Mouse (Mus musculus) C3H10T1/2 (cell line): ENCODE data around the gene Ugt1a7c. TPM values are rescaled to one million over a fixed set of nuclear protein-coding genes. Genes with fewer than 3 reads are reported as not detected.

ENCODE experiments used
- polyA plus RNA-seq, 2 experiments: library from polyadenylated mRNA; unstranded; fragments of >200 nt; fragmentation: generic; extraction: Trizol; gene quantifications; one replicate each; pipeline ENCODE4 v1.2.1; 2012; ENCODE audit warnings: missing spikeins in 2 of 2

Gene Ugt1a7c
- 1 to 10 TPM in 1 of 2 experiments, under 1 TPM in 1; 0.27 to 3.9 TPM for polyA plus RNA-seq

DNA sequence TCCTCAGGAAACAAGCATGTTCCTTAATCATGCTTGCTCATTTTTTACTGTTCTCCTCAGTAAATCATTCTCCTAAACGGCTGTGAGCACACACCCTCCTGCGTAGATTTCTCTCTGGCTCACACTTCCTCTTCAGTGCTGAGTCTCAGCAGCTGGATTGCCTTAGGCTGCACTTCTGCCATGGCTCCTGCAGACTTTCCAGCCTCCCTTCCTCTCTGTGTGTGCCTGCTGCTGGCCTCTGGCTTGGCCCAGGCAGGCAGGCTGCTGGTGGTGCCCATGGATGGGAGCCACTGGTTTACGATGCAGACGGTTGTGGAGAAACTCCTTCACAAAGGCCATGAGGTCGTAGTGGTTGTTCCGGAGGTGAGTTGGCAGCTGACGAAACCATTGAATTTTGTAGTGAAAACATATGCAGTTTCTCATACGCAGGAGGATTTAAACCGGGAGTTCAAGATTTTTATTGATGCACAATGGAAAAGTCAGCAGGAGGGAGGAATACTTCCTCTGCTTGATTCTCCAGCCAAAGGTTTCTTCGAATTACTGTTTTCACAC, at the start of gene Ugt1a7c:
Gene Ugt1a7c (plus strand): TSS at position 122 of the 552 bp plus-strand sequence.

DNA sequence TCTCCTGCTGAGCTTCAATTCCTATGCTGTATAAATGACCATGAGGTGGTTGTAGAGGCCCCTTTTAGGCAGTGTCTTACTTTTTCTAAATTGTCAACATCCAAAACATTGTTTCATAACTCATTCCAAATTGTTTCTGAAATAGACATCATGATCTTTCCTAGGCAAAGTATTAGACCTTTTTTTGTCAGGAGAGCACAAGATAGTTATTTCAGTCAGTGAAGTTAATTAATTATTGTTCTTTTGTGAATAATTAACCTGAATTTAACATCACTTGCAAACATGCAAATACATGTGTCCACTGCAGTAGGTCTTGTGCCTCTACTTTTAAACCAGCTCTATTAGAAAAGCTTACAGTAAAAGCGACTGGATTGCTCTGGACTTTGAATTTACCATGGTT, 39.8 kb upstream of the Ugt1a7c start, which contains the start of gene Ugt1a10:
Gene Ugt1a10 (plus strand): TSS at position 301 of the 400 bp plus-strand sequence.

DNA sequence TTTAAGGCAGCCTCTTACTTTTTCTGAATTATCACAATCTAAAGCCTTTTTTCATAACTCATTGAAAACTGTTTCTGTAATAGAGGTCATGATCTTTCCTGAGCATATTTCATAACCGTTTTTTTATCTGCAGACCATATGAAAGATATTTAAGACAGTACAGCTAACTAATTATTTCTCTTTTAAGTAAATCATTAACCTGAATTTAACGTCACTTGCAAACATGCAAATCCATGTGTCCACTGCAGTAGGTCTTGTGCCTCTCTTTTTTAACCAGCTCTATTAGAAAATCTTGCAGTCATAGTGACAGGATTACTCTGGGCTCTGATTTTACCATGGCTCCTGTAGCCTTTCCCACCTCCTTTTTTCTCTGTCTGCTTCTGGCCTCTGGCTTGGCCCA, 24.4 kb upstream of the Ugt1a7c start, which contains the start of gene Ugt1a9:
Gene Ugt1a9 (plus strand): TSS at position 306 of the 400 bp plus-strand sequence.

DNA sequence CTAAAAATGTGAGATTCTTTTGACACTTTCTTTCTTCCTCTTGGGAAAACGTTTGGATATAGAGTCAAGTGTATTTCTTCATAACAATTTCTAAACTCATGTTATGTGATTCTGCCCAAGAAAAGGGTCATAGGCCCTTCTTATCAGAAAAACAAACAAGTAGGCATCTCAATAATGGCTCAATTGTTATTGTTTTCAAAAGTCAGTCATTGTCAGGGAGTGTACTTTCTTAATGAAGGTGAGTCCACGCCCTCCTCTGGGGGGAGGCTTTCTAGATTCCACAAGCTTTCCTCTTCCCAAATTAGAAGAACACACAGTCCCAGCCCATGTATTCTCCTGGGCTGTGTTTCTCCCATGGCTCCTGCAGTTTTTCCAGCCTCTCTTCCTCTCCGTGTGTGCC, 7.3 kb upstream of the Ugt1a7c start, which contains the start of gene Ugt1a8:
Gene Ugt1a8 (plus strand): TSS at position 301 of the 400 bp plus-strand sequence.

DNA sequence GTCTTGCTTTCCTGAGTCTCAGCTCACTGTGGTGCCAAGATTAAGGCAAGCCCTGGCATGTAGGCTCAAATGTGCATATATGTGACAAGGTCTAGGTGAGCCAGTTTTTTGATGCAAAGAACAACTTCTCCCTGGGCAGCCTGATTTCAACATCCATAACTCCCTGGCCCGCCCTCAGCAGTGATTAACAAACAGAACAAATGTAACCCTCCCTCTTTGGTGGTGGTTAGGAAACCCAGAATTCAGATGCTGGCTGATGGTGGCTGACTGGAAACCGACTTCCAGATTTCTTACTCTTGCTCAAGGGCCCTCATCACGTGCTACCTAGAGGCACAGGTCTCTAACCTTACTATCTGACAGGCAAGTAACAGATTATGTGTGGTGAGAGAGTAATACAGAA, 8.2 kb downstream of the Ugt1a7c start, which contains the start of gene Ugt1a6b:
Gene Ugt1a6b (plus strand): TSS at position 234 of the 400 bp plus-strand sequence.

DNA sequence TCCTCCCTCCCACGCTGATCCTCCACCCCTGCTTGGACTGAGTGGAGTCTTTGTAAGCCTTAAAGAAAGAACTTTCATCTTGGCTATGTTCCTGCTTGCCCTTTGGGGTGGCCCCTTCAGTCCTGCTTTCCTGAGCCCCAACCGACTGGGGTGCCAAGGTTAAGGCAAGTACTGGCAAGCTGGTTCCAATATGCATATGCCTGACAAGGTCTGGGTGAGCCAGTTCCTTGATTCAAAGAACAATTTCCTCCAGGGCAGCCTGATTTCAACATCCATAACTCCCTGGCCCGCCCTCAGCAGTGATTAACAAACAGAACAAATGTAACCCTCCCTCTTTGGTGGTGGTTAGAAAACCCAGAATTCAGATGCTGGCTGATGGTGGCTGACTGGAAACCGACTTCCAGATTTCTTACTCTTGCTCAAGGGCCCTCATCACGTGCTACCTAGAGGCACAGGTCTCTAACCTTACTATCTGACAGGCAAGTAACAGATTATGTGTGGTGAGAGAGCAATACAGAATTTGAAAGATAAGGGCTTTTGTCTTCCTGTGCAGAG, 39.7 kb downstream of the Ugt1a7c start, which contains the start of gene Ugt1a6a:
Gene Ugt1a6a (plus strand): TSS at position 353 of the 555 bp plus-strand sequence.

DNA sequence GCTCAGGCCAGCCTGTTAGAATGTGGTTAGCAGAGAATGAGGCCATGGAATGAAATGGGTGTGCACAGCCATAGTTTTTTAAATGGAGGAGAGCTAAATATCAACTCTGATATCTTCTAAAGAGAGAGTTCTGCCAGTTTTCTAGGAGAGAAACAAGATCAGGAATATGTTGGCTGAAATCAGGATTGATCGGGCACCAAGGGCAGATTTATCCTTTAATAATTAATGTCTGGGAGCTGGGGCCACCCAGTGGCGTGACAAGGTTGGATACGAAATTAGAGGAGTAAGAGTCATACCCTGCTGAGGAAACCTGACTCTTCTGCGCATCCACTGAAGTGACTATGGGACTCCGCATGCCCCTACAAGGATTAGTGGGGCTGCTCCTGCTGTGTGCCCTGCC, 70.8 kb downstream of the Ugt1a7c start, which contains the start of gene Ugt1a5:
Gene Ugt1a5 (plus strand): TSS at position 302 of the 400 bp plus-strand sequence.

DNA sequence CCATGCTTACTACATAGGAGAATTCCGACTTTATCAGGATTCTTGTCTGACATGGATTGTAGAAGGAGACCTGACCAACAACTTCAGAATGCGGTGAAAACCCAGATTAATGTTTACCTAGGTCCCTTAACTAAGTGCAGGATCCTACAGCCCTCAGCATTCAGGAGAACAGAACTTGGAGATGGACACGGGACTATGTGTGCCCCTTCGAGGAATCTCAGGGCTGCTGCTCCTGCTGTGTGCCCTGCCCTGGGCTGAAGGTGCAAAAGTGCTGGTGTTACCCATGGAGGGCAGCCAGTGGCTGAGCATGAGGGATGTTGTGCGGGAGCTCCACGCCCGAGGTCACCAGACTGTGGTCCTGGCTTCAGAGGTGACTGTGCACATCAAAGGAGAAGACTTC, 105.6 kb downstream of the Ugt1a7c start, which contains the start of gene Ugt1a2:
Gene Ugt1a2 (plus strand): TSS at position 146 of the 400 bp plus-strand sequence.

DNA sequence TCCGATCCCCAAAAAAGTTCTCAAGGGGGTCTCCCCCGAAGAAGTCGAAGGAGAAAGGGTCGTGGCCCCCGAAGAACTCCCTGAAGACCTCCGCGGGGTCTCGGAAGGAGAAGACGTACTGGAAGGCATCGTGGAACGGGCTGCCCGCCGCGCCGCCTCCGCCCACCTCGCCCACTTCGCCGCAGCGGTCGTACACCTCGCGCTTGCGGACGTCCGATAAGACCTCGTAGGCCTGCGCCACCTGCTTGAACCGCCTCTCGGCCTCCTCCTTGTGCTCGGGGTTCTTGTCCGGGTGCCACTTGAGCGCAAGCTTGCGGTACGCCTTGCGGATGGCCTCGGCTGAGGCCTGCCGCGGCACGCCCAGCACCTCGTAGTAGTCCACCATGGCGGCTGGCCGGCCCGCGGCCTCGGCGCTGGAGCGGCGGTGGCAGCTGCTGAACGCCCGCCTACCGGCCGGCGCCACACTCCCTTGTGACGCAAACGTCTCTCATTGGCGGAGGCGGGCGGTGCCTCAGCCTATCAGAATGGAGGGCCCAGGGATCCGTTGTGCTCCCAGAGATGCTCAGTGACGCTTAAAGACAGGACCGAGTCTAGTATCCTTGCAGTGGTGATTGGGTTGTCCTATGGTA, 110.5 kb downstream of the Ugt1a7c start, which contains the start of gene Dnajb3:
Gene Dnajb3 (minus strand): TSS at position 489 of the 629 bp plus-strand sequence.

DNA sequence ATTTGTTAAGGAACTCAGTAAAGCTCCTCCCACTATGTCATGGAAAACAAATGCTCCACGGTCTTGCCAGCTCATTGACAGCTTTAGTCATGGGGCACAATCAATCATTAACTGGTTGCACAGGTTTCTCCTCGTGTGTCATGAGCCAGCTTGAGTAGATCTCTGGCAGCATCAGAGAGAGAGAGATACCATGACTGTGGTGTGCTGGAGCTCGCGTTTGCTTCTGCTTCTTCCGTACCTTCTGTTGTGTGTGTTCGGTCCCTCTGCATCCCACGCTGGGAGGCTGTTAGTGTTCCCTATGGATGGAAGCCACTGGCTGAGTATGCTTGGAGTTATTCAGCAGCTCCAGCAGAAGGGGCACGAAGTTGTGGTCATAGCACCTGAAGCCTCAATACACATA, 117.0 kb downstream of the Ugt1a7c start, which contains the start of gene Ugt1a1:
Gene Ugt1a1 (plus strand): TSS at position 148 of the 400 bp plus-strand sequence.

DNA sequence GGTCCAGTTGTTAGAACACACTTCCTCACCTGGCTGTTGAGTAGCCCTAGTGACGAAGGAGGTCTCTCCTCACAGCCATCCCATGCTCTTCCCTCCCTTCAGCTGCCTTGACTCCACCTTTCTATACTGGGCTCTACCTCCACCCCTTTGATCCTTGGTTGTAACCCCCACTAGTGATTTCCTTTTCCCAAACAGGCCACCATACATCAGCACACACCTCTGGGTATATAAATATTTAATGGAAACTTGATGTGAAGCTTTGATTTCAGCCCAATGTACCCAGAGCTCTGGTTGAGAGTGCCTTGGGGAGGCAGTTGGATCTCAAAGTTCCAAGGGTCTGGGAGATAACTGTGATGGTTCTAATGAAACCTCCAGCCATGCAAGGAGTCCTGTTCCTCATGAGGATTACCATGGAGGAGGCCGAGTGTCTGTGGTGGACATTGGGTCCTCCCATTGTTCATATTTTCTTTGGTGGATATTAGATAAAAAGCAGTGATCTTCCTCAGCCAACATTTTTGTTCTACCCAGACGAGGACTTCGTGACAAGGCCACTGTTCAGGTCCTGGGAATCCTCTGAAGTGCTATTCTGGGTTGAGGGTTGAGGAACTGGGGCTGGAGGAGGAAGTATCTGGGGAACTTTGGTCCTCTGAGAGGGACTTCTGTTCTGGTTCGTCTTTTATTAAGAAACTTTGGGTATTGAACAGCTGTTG, 132.0 kb downstream of the Ugt1a7c start, which contains the start of gene Mroh2a:
Gene Mroh2a (plus strand): TSS at position 317 of the 710 bp plus-strand sequence.

Other genes starting within 250 kb of the Ugt1a7c start
- 10 to 100 TPM in 1 of 2 experiments, 1 to 10 TPM in 1; 6.0 to 14.2 TPM for gene Dgkd, start 241.8 kb upstream of the Ugt1a7c start, polyA plus RNA-seq
- gene Usp40, start 86.5 kb upstream of the Ugt1a7c start, polyA plus RNA-seq = 10 to 100 TPM in 1 of 2 experiments, under 1 TPM in 1; 0.91 to 11.6 TPM
- gene Ugt1a10, start 39.7 kb upstream of the Ugt1a7c start, polyA plus RNA-seq = not detected
- not detected for gene Ugt1a9, start 24.3 kb upstream of the Ugt1a7c start, polyA plus RNA-seq
- gene Ugt1a8, start 7.2 kb upstream of the Ugt1a7c start, polyA plus RNA-seq = not detected
- gene Ugt1a6b, start 8.2 kb downstream of the Ugt1a7c start, polyA plus RNA-seq = under 1 TPM; 0.18 to 0.72 TPM
- 10 to 100 TPM in 1 of 2 experiments, 1 to 10 TPM in 1; 2.7 to 52.2 TPM for gene Ugt1a6a, start 39.7 kb downstream of the Ugt1a7c start, polyA plus RNA-seq
- gene Ugt1a5, start 71.0 kb downstream of the Ugt1a7c start, polyA plus RNA-seq = under 1 TPM; 0.02 to 0.32 TPM
- gene Ugt1a2, start 105.5 kb downstream of the Ugt1a7c start, polyA plus RNA-seq = under 1 TPM; 0.04 to 0.21 TPM
- under 1 TPM in 1 of 2 experiments, not detected in 1; 0.08 TPM for gene Dnajb3, start 110.7 kb downstream of the Ugt1a7c start, polyA plus RNA-seq
- gene Ugt1a1, start 116.9 kb downstream of the Ugt1a7c start, polyA plus RNA-seq = under 1 TPM in 1 of 2 experiments, not detected in 1; 0.15 TPM
- gene Mroh2a, start 131.9 kb downstream of the Ugt1a7c start, polyA plus RNA-seq = 1 to 10 TPM in 1 of 2 experiments, under 1 TPM in 1; 0.15 to 1.0 TPM
- gene Hjurp, start 182.6 kb downstream of the Ugt1a7c start, polyA plus RNA-seq = 10 to 100 TPM; 14.5 to 62.3 TPM
- gene Trpm8, start 182.6 kb downstream of the Ugt1a7c start, polyA plus RNA-seq = not detected